Mouse (Mus musculus): ENCODE measurements around the gene Mgat5.

The Mgat5 gene

GRCm38 (mm10) chr1:127306024-127306771, 101.4 kb downstream of the Mgat5 start:
- DNase-seq (ENCODE audit: low read depth, low spot score): no peak

DNA sequence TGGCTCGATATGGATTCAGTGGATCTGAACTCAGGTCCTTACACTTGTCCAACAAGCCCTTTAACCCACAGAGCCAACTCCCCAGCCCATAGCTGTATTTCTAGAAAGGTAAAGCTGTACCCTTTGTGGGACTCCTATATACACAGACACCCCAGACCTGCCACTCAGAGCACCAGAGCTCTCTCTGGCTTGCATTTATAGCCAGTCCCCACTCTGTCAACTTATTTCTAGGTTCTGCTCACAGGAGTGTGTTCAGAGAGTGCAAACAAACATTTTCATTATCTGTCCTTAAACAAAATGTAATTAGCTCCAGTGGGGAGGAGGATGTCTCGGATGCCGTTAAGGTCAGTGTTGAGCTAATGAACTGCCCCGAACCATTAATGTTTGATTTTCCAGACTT, 102.5 kb downstream of the Mgat5 start:
- no peak for DNase-seq (ENCODE audit: low read depth, low spot score)

DNA sequence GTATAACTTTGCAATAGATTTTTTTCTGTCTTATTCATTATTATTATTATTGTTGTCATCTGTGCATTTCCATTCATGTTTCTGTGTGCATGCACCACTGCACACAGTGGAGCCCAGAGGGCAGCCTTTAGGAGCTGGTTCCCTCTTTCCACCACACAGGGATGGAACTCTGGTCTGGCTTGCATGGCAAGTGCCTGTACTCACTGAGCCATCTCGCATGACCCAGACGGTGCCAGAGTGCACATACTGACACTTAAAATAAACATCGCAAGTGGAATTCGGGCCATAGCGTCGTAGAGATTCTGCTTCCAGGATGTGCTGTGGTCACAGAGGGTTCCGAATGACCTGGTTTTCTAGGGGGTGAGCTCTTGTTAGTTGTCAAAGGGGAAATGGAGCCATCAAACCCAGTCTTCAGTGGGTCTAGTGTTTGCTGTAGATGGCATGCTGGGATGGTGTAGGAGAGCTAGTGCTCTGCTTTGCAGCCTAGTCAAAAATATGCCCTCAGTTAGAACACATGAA, 103.5 kb downstream of the Mgat5 start:
- no peak for DNase-seq (ENCODE audit: low read depth, low spot score)

GRCm38 (mm10) chr1:127308989-127309701, 104.3 kb downstream of the Mgat5 start:
- no peak for DNase-seq (ENCODE audit: low read depth, low spot score)

DNA sequence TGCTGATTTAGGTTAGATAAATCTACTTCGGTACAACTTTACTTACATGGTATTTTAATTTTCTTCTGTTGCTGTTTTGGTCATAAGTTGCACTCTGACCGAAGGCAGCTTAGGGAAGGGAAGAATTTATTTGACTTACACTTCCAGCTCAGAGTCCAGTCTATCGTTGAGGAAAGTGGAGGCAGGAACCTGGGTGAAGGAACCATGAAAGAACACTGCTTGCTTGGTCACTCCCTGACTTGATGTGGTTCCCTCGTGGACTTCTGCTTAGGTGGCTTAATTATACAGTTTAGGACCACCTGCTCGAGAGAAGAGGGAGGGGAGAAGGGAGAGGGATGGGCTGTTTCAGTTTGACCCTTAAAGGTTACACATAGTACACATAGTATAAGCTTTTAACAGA, 105.2 kb downstream of the Mgat5 start:
- DNase-seq (ENCODE audit: low read depth, low spot score): no peak

DNA sequence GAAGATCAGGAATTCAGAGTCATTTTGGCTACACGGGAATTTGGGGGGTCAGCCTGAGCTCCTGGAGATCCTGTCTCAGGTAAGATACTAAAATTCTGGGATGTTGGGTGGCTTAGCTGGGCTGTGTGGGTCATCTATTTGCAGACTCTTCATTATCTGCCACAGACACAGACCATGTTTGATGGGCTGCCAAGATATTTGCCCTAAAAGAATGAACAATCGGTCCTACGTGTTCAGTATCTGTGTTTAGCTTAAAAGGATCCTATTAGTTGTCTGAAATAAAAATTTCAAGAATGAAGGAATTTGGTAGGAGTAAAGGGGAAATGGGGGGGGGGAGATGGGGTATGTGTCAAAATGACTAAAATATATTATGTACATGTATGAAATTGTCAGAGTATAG, 105.9 kb downstream of the Mgat5 start:
- DNase-seq (ENCODE audit: low read depth, low spot score): no peak

DNA sequence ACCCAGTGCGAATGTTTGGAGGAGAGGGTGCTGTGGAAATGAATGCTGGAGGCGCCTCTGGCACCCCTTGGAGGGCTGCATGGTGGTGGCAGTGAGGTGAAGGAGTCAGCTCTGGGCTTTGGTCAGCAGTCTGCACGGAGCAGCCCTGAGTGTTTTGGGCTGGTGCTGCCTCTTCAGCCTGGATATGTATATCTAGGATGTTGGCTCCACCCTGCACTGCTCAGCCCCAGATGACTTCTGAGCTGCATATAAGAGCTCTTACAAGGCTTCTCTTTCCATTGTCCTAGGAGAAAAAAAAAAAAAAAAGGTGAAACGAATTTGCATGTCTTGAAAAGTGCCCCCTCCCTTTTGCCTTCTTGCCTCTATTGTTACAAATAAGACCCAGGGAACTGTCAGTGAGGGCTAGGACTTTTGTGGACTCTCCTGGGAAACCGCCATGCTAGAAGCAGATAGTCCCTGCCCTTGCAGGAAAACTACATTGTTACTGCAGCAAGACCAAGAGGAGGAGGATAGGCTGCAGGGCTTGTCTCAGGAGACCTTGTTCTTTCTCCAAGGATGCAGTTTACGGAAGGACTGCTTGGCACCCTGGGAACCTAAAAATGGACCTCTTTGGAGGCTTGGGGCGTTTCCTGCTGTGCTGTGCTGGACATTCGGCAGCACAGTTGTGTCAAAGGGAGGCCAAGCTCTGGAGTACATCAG, 109.0 kb downstream of the Mgat5 start:
- no peak for DNase-seq (ENCODE audit: low read depth, low spot score)

- no peak for DNase-seq (ENCODE audit: low read depth, low spot score)
Measured at GRCm38 (mm10) chr1:127315763-127316627, 111.2 kb downstream of the Mgat5 start.

DNA sequence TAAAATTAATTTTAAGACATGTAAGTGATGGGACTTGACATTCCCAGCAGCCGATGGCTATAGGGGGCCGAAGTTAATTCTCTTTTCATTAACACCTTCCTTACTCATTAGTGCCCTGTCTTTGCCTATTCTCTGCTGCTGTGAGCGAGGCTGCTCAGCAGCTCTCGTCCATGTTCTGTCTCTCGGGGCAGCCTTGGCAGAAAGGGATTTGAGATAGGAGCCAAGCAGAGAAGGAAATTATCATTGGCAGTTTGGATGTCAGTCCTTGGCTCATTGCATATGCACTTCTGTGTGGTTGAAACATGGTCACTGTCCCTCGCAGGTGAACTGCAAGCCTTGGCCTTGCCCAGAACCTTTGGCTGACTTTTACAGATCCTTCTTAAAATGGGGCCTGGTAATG, 111.8 kb downstream of the Mgat5 start:
- no peak for DNase-seq (ENCODE audit: low read depth, low spot score)

GRCm38 (mm10) chr1:127317541-127317940, 112.7 kb downstream of the Mgat5 start:
- no peak for DNase-seq (ENCODE audit: low read depth, low spot score)

- no peak for DNase-seq (ENCODE audit: low read depth, low spot score)
Measured at GRCm38 (mm10) chr1:127318486-127318885, 113.7 kb downstream of the Mgat5 start.

GRCm38 (mm10) chr1:127319768-127320167, 115.0 kb downstream of the Mgat5 start:
- DNase-seq (ENCODE audit: low read depth, low spot score): no peak

- no peak for DNase-seq (ENCODE audit: low read depth, low spot score)
Measured at GRCm38 (mm10) chr1:127320956-127321355, 116.1 kb downstream of the Mgat5 start.

DNA sequence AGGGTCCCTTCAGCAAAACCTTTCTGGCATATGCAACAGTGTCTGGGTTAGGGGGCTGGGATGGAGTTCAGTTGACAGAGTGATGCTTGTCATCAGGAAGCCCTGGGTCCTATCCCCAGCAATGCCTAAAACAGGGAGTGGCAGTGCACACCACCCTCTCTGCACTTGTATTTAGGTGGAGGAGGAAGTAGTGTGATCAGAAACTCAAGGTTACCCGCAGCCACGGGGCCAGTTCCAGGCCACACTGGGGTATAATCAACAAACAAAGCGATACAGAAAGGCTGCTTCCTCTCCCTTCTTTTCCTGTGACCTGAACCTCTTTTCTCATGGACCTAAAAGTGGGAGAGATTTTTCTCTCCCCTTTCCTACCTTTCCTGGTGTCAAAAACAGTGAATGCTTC, 116.8 kb downstream of the Mgat5 start:
- no peak for DNase-seq (ENCODE audit: low read depth, low spot score)

DNA sequence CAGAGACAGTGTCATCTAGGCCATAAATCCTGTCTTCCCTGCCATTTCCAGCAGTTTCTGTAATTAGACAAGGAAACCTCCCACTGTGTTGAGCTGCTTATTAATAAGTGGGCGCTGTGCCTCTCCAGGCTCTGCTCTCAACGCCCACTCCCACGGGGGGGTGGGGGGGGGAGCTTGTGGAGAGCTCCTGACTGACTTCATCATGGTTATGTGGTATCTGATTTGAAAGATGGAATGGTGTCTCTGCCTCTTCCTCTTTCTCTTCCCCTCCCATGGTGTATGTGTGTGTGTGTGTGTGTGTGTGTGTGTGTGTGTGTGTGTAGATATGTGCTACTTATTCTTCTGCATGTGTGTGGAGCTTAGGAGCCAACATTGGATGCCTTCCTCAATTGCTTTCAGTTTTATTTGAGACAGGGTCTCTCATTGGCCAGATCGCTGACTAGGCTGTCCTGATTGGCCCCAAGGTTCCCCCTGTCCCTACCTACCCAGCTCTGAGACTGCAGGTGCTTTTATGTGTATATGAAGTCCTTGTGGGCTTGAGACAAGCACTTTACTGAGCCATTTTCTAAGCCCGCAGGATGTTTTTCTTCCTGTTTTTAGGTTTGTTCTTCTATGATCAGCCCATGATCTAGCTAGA, 117.5 kb downstream of the Mgat5 start:
- no peak for DNase-seq (ENCODE audit: low read depth, low spot score)

- DNase-seq (ENCODE audit: low read depth, low spot score): no peak
Measured at GRCm38 (mm10) chr1:127325601-127326198, 120.9 kb downstream of the Mgat5 start.

DNA sequence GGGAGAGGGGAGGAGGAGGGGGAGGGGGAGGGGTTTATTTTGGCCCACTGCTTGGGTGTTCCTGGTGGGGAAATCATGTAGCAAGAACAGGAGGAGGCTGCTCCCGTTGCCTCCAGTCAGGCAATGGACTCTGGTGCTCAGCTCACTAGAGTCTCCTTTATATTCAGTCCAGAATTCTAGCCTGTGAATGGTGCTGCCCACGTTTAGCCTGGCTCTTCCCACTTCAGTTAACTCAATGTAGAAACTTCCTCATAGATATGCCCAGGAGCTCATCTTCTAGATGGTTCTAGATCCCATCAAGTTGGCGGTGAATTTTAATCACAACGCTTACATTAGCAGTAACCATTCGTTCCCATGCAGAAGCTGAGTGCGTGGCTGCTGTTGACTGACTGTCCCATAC, 123.0 kb downstream of the Mgat5 start:
- DNase-seq (ENCODE audit: low read depth, low spot score): no peak

DNA sequence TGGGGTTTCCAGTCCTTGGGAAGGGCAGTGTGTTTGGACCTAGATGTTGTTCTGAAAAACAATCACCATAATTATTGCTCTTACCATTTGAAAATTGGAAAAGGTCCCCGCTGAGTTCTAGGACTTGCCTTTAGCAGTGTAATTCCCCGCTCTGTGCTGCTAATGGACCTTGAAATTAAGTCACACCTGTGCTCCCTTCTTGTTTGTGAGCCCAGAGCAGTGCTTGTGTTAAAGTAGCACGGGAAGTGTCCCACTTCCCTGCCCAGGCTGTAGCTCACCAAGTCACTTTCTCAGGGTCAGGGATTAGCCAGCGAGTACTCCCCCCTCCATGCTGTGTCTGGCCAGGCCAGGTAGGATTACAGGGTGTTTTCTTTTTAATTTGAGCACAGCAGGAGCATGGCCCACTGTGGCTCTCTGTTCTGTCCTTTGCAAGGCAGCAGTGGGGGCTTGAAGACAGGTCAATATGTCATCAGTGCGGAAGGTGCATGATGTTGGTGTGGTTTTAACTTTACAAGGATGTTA, 123.6 kb downstream of the Mgat5 start:
- DNase-seq (ENCODE audit: low read depth, low spot score): no peak

DNA sequence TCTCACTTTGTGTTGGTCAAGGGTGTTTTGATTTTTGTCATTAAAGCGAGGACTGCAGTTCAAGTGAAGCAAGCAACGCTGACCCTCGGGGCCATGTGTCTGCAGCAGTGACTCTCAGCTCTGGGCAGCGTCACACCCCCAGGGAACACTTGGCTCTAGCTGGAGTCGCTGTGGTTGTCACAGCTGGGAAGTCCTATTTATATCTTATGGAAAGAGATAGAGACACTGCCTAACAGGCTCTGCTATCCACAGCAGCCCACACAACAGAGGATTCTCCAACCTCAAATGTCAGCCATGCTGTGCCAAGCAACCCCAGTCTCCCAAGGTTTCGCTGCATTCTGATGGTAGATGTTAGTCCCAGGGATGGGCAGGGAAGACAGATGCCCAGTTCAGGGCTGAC, 125.0 kb downstream of the Mgat5 start:
- no peak for DNase-seq (ENCODE audit: low read depth, low spot score)

- DNase-seq (ENCODE audit: low read depth, low spot score): no peak
Measured at GRCm38 (mm10) chr1:127337740-127338139, 132.9 kb downstream of the Mgat5 start.
